Mouse (Mus musculus) olfactory bulb, adult 2 months (tissue): ENCODE measurements around the gene Shc1.

ENCODE experiments used
- CTCF ChIP-seq: fragments of 200-500 bp; IDR thresholded peaks from 2 replicates; pipeline ENCODE4 v1.5.1; 2012; ENCODE audit warnings: low read depth, mild to moderate bottlenecking, low read length, moderate library complexity; ENCODE audit not compliant: insufficient read depth
- POLR2A ChIP-seq: fragments of 200-500 bp; IDR thresholded peaks from 2 replicates; pipeline ENCODE4 v1.6.1; 2012; ENCODE audit warnings: mild to moderate bottlenecking, low read depth, low read length, moderate library complexity; ENCODE audit not compliant: insufficient read depth

GRCm38 (mm10) chr3:89401329-89401728, 16.9 kb upstream of the Shc1 start:
- no peak for TF ChIP-seq POLR2A
- no peak for TF ChIP-seq CTCF
